Mouse (Mus musculus) erythroblast, adult 5-6 weeks (primary cell): ENCODE results near the gene Ssbp3. TPM values are rescaled to one million over a fixed set of nuclear protein-coding genes. Genes with fewer than 3 reads are reported as not detected.

ENCODE experiments used
- ATAC-seq: replicated peaks from 2 replicates; pipeline ENCODE4 v1.8.0; 2016; ENCODE audit warnings: moderate number of reproducible peaks, mild to moderate bottlenecking, moderate TSS enrichment, inconsistent platforms; ENCODE audit not compliant: poor library complexity, low FRiP score, severe bottlenecking
- total RNA-seq, 2 experiments: library from RNA; stranded (forward) in 1 of 2; stranded (reverse) in 1 of 2; fragments of 150-400 nt in 1 of 2; fragments of 200-764, 138-1000 nt in 1 of 2; gene quantifications; 2 replicates each; pipeline versions ENCODE4 v1.2.3 to v1.2.4; 2015 to 2017; ENCODE audit warnings: low replicate concordance in 2 of 2

Gene Ssbp3
- total RNA-seq, 2 experiments from 2014 or later: 49.8 to 55.9 TPM

GRCm38 (mm10) chr4:107072343-107072742 is 161.8 kb downstream of the Ssbp3 start:
- ATAC-seq: no peak

- ATAC-seq: no peak
These were observed 165.0 kb downstream of the Ssbp3 start for GRCm38 (mm10) chr4:107075456-107075855.

- no peak for ATAC-seq
These were observed 168.4 kb downstream of the Ssbp3 start for GRCm38 (mm10) chr4:107078894-107079293.

GRCm38 (mm10) chr4:107079716-107080115 is 169.2 kb downstream of the Ssbp3 start:
- ATAC-seq: no peak

GRCm38 (mm10) chr4:107082185-107082584 is 171.7 kb downstream of the Ssbp3 start:
- no peak for ATAC-seq

GRCm38 (mm10) chr4:107083126-107083525 is 172.6 kb downstream of the Ssbp3 start:
- no peak for ATAC-seq

GRCm38 (mm10) chr4:107084343-107084742 is 173.8 kb downstream of the Ssbp3 start:
- ATAC-seq: no peak

- ATAC-seq: no peak
These were observed 174.4 kb downstream of the Ssbp3 start for GRCm38 (mm10) chr4:107084858-107085257.

- ATAC-seq: no peak
These were observed 181.2 kb downstream of the Ssbp3 start for GRCm38 (mm10) chr4:107091696-107092095.

- no peak for ATAC-seq
These were observed 184.1 kb downstream of the Ssbp3 start for GRCm38 (mm10) chr4:107094484-107095187.

GRCm38 (mm10) chr4:107096043-107096442 is 185.5 kb downstream of the Ssbp3 start:
- ATAC-seq: no peak

- no peak for ATAC-seq
These were observed 186.4 kb downstream of the Ssbp3 start, which contains the start of gene Cdcp2 for GRCm38 (mm10) chr4:107096841-107097373. Gene Cdcp2, plus strand, starts transcription at chr4:107096891.

- ATAC-seq: no peak
These were observed 187.4 kb downstream of the Ssbp3 start for GRCm38 (mm10) chr4:107097871-107098270.

GRCm38 (mm10) chr4:107098375-107098774 is 187.9 kb downstream of the Ssbp3 start:
- no peak for ATAC-seq

GRCm38 (mm10) chr4:107098791-107099525 is 188.5 kb downstream of the Ssbp3 start:
- no peak for ATAC-seq

Other genes with a start within 250 kb of the Ssbp3 start
- gene Ttc4, start 231.8 kb upstream of the Ssbp3 start, total RNA-seq (2015; ENCODE audit: low replicate concordance): 3.3 and 11.7 TPM in 2 replicates
- 8.1 and 15.2 TPM in 2 replicates for gene Ttc4, start 231.8 kb upstream of the Ssbp3 start, total RNA-seq (2017; ENCODE audit: low replicate concordance)
- not detected in 2 replicates for gene Mroh7, start 179.8 kb upstream of the Ssbp3 start, total RNA-seq (2015; ENCODE audit: low replicate concordance)
- gene Mroh7, start 179.8 kb upstream of the Ssbp3 start, total RNA-seq (2017; ENCODE audit: low replicate concordance): not detected in 2 replicates
- gene Fam151a, start 176.8 kb upstream of the Ssbp3 start, total RNA-seq (2015; ENCODE audit: low replicate concordance): not detected in 2 replicates
- gene Fam151a, start 176.8 kb upstream of the Ssbp3 start, total RNA-seq (2017; ENCODE audit: low replicate concordance): not detected in 2 replicates
- gene Acot11, start 105.7 kb upstream of the Ssbp3 start, total RNA-seq (2015; ENCODE audit: low replicate concordance): 0.19 and 2.7 TPM in 2 replicates
- gene Acot11, start 105.7 kb upstream of the Ssbp3 start, total RNA-seq (2017; ENCODE audit: low replicate concordance): 1.3 TPM in 2 replicates
- 20.9 and 25.0 TPM in 2 replicates for gene Mrpl37, start 156.2 kb downstream of the Ssbp3 start, total RNA-seq (2015; ENCODE audit: low replicate concordance)
- gene Mrpl37, start 156.2 kb downstream of the Ssbp3 start, total RNA-seq (2017; ENCODE audit: low replicate concordance): 5.4 and 17.2 TPM in 2 replicates
- gene Cyb5rl, start 156.3 kb downstream of the Ssbp3 start, total RNA-seq (2015; ENCODE audit: low replicate concordance): 0.63 TPM in 1 of 2 replicates, not detected in the other
- 0.28 and 0.34 TPM in 2 replicates for gene Cyb5rl, start 156.3 kb downstream of the Ssbp3 start, total RNA-seq (2017; ENCODE audit: low replicate concordance)
- 0.42 TPM in 1 of 2 replicates, not detected in the other for gene Cdcp2, start 186.2 kb downstream of the Ssbp3 start, total RNA-seq (2015; ENCODE audit: low replicate concordance)
- not detected in 2 replicates for gene Cdcp2, start 186.2 kb downstream of the Ssbp3 start, total RNA-seq (2017; ENCODE audit: low replicate concordance)